Mouse (Mus musculus) bone marrow, adult 2 months (tissue): ENCODE results near the gene Mgat5. TPM values are rescaled to one million over a fixed set of nuclear protein-coding genes. Genes with fewer than 3 reads are reported as not detected.

ENCODE experiments used
- H3K27ac ChIP-seq: fragments of 200-500 bp; 2 replicates; pipeline ENCODE4 v1.5.1; 2012; ENCODE audit warnings: low read depth, mild to moderate bottlenecking, control low read depth, inconsistent platforms, low read length; ENCODE audit not compliant: control insufficient read depth, poor library complexity, insufficient read depth
- H3K4me1 ChIP-seq: fragments of 200-500 bp; 2 replicates; pipeline ENCODE4 v1.6.1; 2011; ENCODE audit warnings: low read length; ENCODE audit not compliant: control insufficient read depth, insufficient read depth
- H3K4me3 ChIP-seq: fragments of 200-500 bp; replicated peaks from 2 replicates; pipeline ENCODE3; 2011; ENCODE audit warnings: mild to moderate bottlenecking, low read depth, low read length, control low read depth; ENCODE audit not compliant: control insufficient read depth
- CTCF ChIP-seq: fragments of 200-500 bp; IDR thresholded peaks from 2 replicates; pipeline ENCODE4 v1.5.1; 2011; ENCODE audit warnings: low read length, control low read depth; ENCODE audit not compliant: control insufficient read depth, insufficient read depth
- POLR2A ChIP-seq: fragments of 200-500 bp; IDR thresholded peaks from 2 replicates; pipeline ENCODE4 v1.6.1; 2011; ENCODE audit warnings: low read depth, mild to moderate bottlenecking, control low read depth, low read length, borderline replicate concordance; ENCODE audit not compliant: control insufficient read depth
- WGBS: fragments of 180-500 bp; shearing (Covaris S2); methylation state at CpG from one replicate; pipeline ENCODE4 v1.1.7; 2018; 5-methylcytosine and 5-hydroxymethylcytosine counted together
- polyA plus RNA-seq: library from polyadenylated mRNA; stranded (reverse); fragments of >200 nt; gene quantifications from 2 replicates; pipeline ENCODE4 v1.2.4, GENCODE M21; 2011; ENCODE audit warnings: low replicate concordance; ENCODE audit not compliant: missing spikeins, insufficient read depth, insufficient read length

The Mgat5 gene
- polyA plus RNA-seq, 1 experiment = 9.7 TPM

- H3K4me1 ChIP-seq = no peaks in the 10 kb centered on the region; the same call in 1 of the 2 replicates
- H3K27ac ChIP-seq = no peak overlapping the region
- no peak overlapping the region for H3K4me3 ChIP-seq
- WGBS = 63% methylated on average over 9 of the region's 9 CpGs
- TF ChIP-seq CTCF = no peak
- no peak for TF ChIP-seq POLR2A
These were observed 134.1 kb downstream of the Mgat5 start for GRCm38 (mm10) chr1:127338833-127339487.

- Histone ChIP-seq H3K4me3 (no peak overlapping the region), H3K4me1 (peaks cover 5% of the 10 kb centered on the region), H3K27ac (no peak overlapping the region)
- no peak for TF ChIP-seq CTCF
- TF ChIP-seq POLR2A = no peak
- WGBS = 83% methylated on average over 9 of the region's 9 CpGs
These were observed 135.5 kb downstream of the Mgat5 start for GRCm38 (mm10) chr1:127340296-127340695.

GRCm38 (mm10) chr1:127344913-127345312, 140.1 kb downstream of the Mgat5 start:
- TF ChIP-seq CTCF = no peak
- TF ChIP-seq POLR2A = no peak
- 29% methylated on average over 9 of the region's 9 CpGs for WGBS
- H3K4me1 ChIP-seq = peaks cover 8% of the 10 kb centered on the region
- no peak overlapping the region for H3K4me3 ChIP-seq
- H3K27ac ChIP-seq = no peak overlapping the region

- Histone ChIP-seq H3K4me3 (no peak overlapping the region), H3K27ac (no peak overlapping the region), H3K4me1 (peaks cover 8% of the 10 kb centered on the region)
- WGBS = 40% methylated on average over 3 of the region's 3 CpGs
- TF ChIP-seq CTCF = no peak
- no peak for TF ChIP-seq POLR2A
These were observed 141.9 kb downstream of the Mgat5 start for GRCm38 (mm10) chr1:127346596-127347139.

GRCm38 (mm10) chr1:127347878-127348620, 143.2 kb downstream of the Mgat5 start:
- Histone ChIP-seq H3K27ac (no peak overlapping the region), H3K4me1 (peaks cover 8% of the 10 kb centered on the region), H3K4me3 (no peak overlapping the region)
- no peak for TF ChIP-seq CTCF
- no peak for TF ChIP-seq POLR2A
- WGBS = 38% methylated on average over 3 of the region's 3 CpGs

- 33% methylated on average over 9 of the region's 9 CpGs for WGBS
- Histone ChIP-seq H3K27ac (no peak overlapping the region), H3K4me1 (peaks cover 8% of the 10 kb centered on the region), H3K4me3 (no peak overlapping the region)
- TF ChIP-seq CTCF (no peak), POLR2A (no peak)
These were observed 144.0 kb downstream of the Mgat5 start for GRCm38 (mm10) chr1:127348642-127349341.

- WGBS = 83% methylated on average over 12 of the region's 12 CpGs
These were observed 146.7 kb downstream of the Mgat5 start for GRCm38 (mm10) chr1:127351380-127352057.

More at GRCm38 (mm10) chr1:127351380-127352057, 146.7 kb downstream of the Mgat5 start:
- Histone ChIP-seq H3K27ac (no peak overlapping the region), H3K4me3 (no peak overlapping the region), H3K4me1 (peaks cover 1% of the 10 kb centered on the region; the same call in 1 of the 2 replicates)
- TF ChIP-seq POLR2A = no peak
- TF ChIP-seq CTCF = no peak
